22 mouse cellular contexts compared by ENCODE assay signal in the genomic region with DNA sequence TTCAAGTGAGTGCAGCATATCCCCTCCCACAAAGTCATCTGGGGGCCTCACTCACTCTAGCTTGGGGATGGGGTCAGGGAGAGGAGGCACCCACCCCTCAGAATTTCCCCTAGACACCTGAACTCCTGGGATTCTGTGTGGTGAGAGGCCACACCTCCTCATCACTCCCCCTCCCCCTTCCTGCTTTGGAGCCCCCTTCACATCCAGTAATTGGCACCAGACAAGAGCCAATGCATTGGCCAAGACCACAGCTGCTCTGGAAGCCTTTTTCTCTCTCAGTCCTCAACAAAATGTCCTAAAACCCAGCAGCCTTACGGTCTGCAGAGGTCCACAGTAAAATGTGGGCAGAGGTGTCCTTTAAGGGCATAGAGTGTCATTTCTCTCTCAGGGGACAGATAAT. TPM values are rescaled to one million over a fixed set of nuclear protein-coding genes. Genes with fewer than 3 reads are reported as not detected.
A peak's percentile ranks its signal among the peaks of the same experiment; 100 is the strongest.
DNase-seq lines count a peak whose midpoint lies in the region; ATAC-seq and TF ChIP-seq lines count a peak whose summit lies in the region.
"Had no signal": no experiment of that assay in that cellular context is flagged by ENCODE, and none has a peak within 500 bp of the region (broad histone marks: within the 10 kb centered on the region; RNA-seq: fewer than 3 reads in every experiment).

No protein-coding gene starts in this region.

- H3K36me3 ChIP-seq in forebrain, postnatal 0 days (ENCODE audit: insufficient read depth): no peaks in the 10 kb centered on the region
- no peaks in the 10 kb centered on the region for H3K36me3 ChIP-seq in forebrain, embryonic 15.5 days
- no peaks in the 10 kb centered on the region for H3K36me3 ChIP-seq in hindbrain, embryonic 16.5 days (ENCODE audit: control insufficient read depth, insufficient read depth, low read length)
- no peaks in the 10 kb centered on the region for H3K36me3 ChIP-seq in hindbrain, embryonic 14.5 days (replicated peaks; ENCODE audit: control insufficient read depth, insufficient read depth)
- no peaks in the 10 kb centered on the region for H3K36me3 ChIP-seq in testis, adult 2 months (ENCODE audit: control insufficient read depth, insufficient read depth, low read length)
- H3K36me3 ChIP-seq: forebrain, embryonic 12.5 days; heart, embryonic 12.5 days; kidney, embryonic 15.5 days; limb, embryonic 13.5 days; liver, embryonic 13.5 days had no signal

- no peaks in the 10 kb centered on the region for H3K27me3 ChIP-seq in forebrain, postnatal 0 days (ENCODE audit: insufficient read depth, low read length)
- no peaks in the 10 kb centered on the region for H3K27me3 ChIP-seq in forebrain, embryonic 15.5 days
- no peaks in the 10 kb centered on the region for H3K27me3 ChIP-seq in hindbrain, embryonic 16.5 days (replicated peaks; ENCODE audit: control insufficient read depth, insufficient read depth, low read length)
- no peaks in the 10 kb centered on the region for H3K27me3 ChIP-seq in hindbrain, embryonic 14.5 days (ENCODE audit: control insufficient read depth, insufficient read depth, low read length)
- H3K27me3 ChIP-seq in testis, adult 2 months (ENCODE audit: control insufficient read depth, insufficient read depth, low read length): no peaks in the 10 kb centered on the region
- H3K27me3 ChIP-seq: forebrain, embryonic 12.5 days; limb, embryonic 13.5 days had no signal

- TF ChIP-seq CTCF in forebrain, postnatal 0 days (IDR thresholded peaks at IDR 0.05; ENCODE audit: low read depth): no peak
- TF ChIP-seq CTCF in testis, adult 2 months (IDR thresholded peaks at IDR 0.05; ENCODE audit: control insufficient read depth, insufficient read depth, insufficient replicate concordance, low read depth, low read length): no peak

- TF ChIP-seq POLR2A in testis, adult 2 months (IDR thresholded peaks at IDR 0.05; ENCODE audit: control insufficient read depth, low read depth, low read length): no peak

- H3K4me3 ChIP-seq in forebrain, postnatal 0 days (ENCODE audit: low read depth, low read length): no peak overlapping the region
- no peak overlapping the region for H3K4me3 ChIP-seq in forebrain, embryonic 15.5 days
- H3K4me3 ChIP-seq in hindbrain, embryonic 16.5 days (ENCODE audit: low read length): no peak overlapping the region
- H3K4me3 ChIP-seq in hindbrain, embryonic 14.5 days (replicated peaks; ENCODE audit: low read length): no peak overlapping the region
- H3K4me3 ChIP-seq in testis, adult 2 months (ENCODE audit: control insufficient read depth, low read depth, low read length): peak overlapping the region; percentile 83
- H3K4me3 ChIP-seq: erythroblast, embryonic 14.5 days; forebrain, embryonic 12.5 days; heart, embryonic 12.5 days; kidney, embryonic 15.5 days; left cerebral cortex, adult 2 months; limb, embryonic 13.5 days; liver, embryonic 13.5 days had no signal

- WGBS in forebrain, postnatal 0 days: 50% methylated on average over 1 of the region's 1 CpGs
- 77% methylated on average over 1 of the region's 1 CpGs for WGBS in forebrain, embryonic 15.5 days
- WGBS in hindbrain, embryonic 16.5 days: 72% methylated on average over 1 of the region's 1 CpGs
- 78% methylated on average over 1 of the region's 1 CpGs for WGBS in hindbrain, embryonic 14.5 days

- peak; percentile 26 for DNase-seq in forebrain, postnatal 0 days
- no peak for DNase-seq in hindbrain, embryonic 14.5 days (ENCODE audit: low spot score)
- peak; percentile 66 for DNase-seq in left cerebral cortex, postnatal 4 days
- DNase-seq in left cerebral cortex, adult 11 months (ENCODE audit: low spot score): no peak
- DNase-seq in testis, postnatal 10 days (ENCODE audit: low spot score): no peak
- DNase-seq: cerebellum, adult 11-12 months; cerebellum, postnatal 14 days; layer of hippocampus, adult 9-11 months; liver, embryonic 13.5 days; right cerebral cortex, postnatal 4 days had no signal

- no peaks in the 10 kb centered on the region for H3K4me1 ChIP-seq in forebrain, postnatal 0 days (ENCODE audit: insufficient read depth)
- peaks cover 16% of the 10 kb centered on the region for H3K4me1 ChIP-seq in forebrain, embryonic 15.5 days
- peaks cover 9% of the 10 kb centered on the region for H3K4me1 ChIP-seq in hindbrain, embryonic 16.5 days (ENCODE audit: control insufficient read depth, insufficient read depth, low read depth, low read length)
- H3K4me1 ChIP-seq in hindbrain, embryonic 14.5 days (replicated peaks; ENCODE audit: control insufficient read depth, insufficient read depth, low read length): 0 out of 2 replicates have a peak, but pooled peaks cover 7% of the 10 kb centered on the region
- peaks cover 9% of the 10 kb centered on the region; the same call in 1 of the 2 replicates for H3K4me1 ChIP-seq in testis, adult 2 months (ENCODE audit: control insufficient read depth, insufficient read depth, low read length)

- no peak overlapping the region for H3K4me2 ChIP-seq in forebrain, postnatal 0 days (ENCODE audit: low read depth)
- no peak overlapping the region for H3K4me2 ChIP-seq in forebrain, embryonic 15.5 days (replicated peaks)
- no peak overlapping the region for H3K4me2 ChIP-seq in hindbrain, embryonic 16.5 days (ENCODE audit: low read length)
- H3K4me2 ChIP-seq in hindbrain, embryonic 14.5 days (replicated peaks): no peak overlapping the region
- H3K4me2 ChIP-seq: forebrain, embryonic 12.5 days; heart, embryonic 12.5 days; kidney, embryonic 15.5 days; limb, embryonic 13.5 days; liver, embryonic 13.5 days had no signal

- peak; percentile 23; the same call in 1 of the 2 replicates for ATAC-seq in forebrain, postnatal 0 days
- no peak for ATAC-seq in forebrain, embryonic 15.5 days (replicated peaks)
- 0 out of 2 replicates have a peak, but pooled peaks have one; percentile 15 for ATAC-seq in hindbrain, embryonic 16.5 days
- ATAC-seq in hindbrain, embryonic 14.5 days (ENCODE audit: low FRiP score): no peak
- ATAC-seq: CD4-positive, CD25-positive, alpha-beta regulatory T cell, adult 4 months; inflammation-experienced regulatory T-cells, adult 6 months had no signal

- H3K27ac ChIP-seq in forebrain, postnatal 0 days (ENCODE audit: low read depth, low read length): no peak overlapping the region
- no peak overlapping the region for H3K27ac ChIP-seq in forebrain, embryonic 15.5 days (replicated peaks)
- H3K27ac ChIP-seq in hindbrain, embryonic 16.5 days (ENCODE audit: low read depth, low read length): peak overlapping the region; percentile 40; the same call in 1 of the 2 replicates
- no peak overlapping the region for H3K27ac ChIP-seq in hindbrain, embryonic 14.5 days
- H3K27ac ChIP-seq in testis, adult 2 months (ENCODE audit: control insufficient read depth, insufficient read depth, low read depth, low read length): peak overlapping the region; percentile 12; the same call in 1 of the 2 replicates
- H3K27ac ChIP-seq: forebrain, embryonic 12.5 days; kidney, embryonic 15.5 days; left cerebral cortex, adult 2 months; limb, embryonic 13.5 days; liver, embryonic 13.5 days; stomach, postnatal 0 days had no signal

- intact Hi-C loops in left cerebral cortex, postnatal 4 days (cut with DNase I): loop anchor here (5.0 to 10.0 kb wide), 2 partner anchors 100 to 323 kb away; no protein-coding TSS in a partner anchor

- no peaks in the 10 kb centered on the region for H3K9me3 ChIP-seq in forebrain, postnatal 0 days (ENCODE audit: low read length)
- no peaks in the 10 kb centered on the region for H3K9me3 ChIP-seq in forebrain, embryonic 15.5 days
- no peaks in the 10 kb centered on the region for H3K9me3 ChIP-seq in hindbrain, embryonic 16.5 days (ENCODE audit: control insufficient read depth, low read length)
- no peaks in the 10 kb centered on the region for H3K9me3 ChIP-seq in hindbrain, embryonic 14.5 days (ENCODE audit: control insufficient read depth, low read length)
- H3K9me3 ChIP-seq: forebrain, embryonic 12.5 days; heart, embryonic 12.5 days; kidney, embryonic 15.5 days; limb, embryonic 13.5 days; liver, embryonic 13.5 days had no signal

- no peak overlapping the region for H3K9ac ChIP-seq in forebrain, postnatal 0 days
- no peak overlapping the region for H3K9ac ChIP-seq in forebrain, embryonic 15.5 days (replicated peaks)
- no peak overlapping the region for H3K9ac ChIP-seq in hindbrain, embryonic 16.5 days (ENCODE audit: low read depth, low read length)
- no peak overlapping the region for H3K9ac ChIP-seq in hindbrain, embryonic 14.5 days
- H3K9ac ChIP-seq: forebrain, embryonic 12.5 days; heart, embryonic 12.5 days; kidney, embryonic 15.5 days; limb, embryonic 13.5 days; liver, embryonic 13.5 days had no signal

RNA-seq across cellular contexts. Expression of a gene that starts 25.6 kb away (rescaled TPM):
- total RNA-seq in forebrain, postnatal 0 days (2014; rRNA removed): 66.8 and 88.0 TPM in 2 replicates
- 22.5 and 26.0 TPM in 2 replicates for polyA plus RNA-seq in forebrain, postnatal 0 days (2015; fragmentation: Nextera tagmentation; extraction: Ambion mirVana)
- 23.1 and 24.0 TPM in 2 replicates for polyA plus RNA-seq in forebrain, embryonic 15.5 days (2015; fragmentation: Nextera tagmentation; extraction: Ambion mirVana)
- 16.3 and 21.4 TPM in 2 replicates for polyA plus RNA-seq in hindbrain, embryonic 16.5 days (2015; fragmentation: Nextera tagmentation; extraction: Ambion mirVana)
- 25.1 and 26.8 TPM in 2 replicates for polyA plus RNA-seq in hindbrain, embryonic 14.5 days (2014; fragmentation: Nextera tagmentation; extraction: Ambion mirVana)
- total RNA-seq in left cerebral cortex, postnatal 4 days (2021): 100 to 1,000 TPM; 112 to 114 TPM
- 50.3 and 50.6 TPM in 2 replicates for polyA plus RNA-seq in testis, adult 2 months (2012; rRNA removed)

Comparison
In these comparisons a context has a peak if more than half of its experiments do, and no peak if none do; other contexts are left out.
1. ATAC-seq: peak in forebrain, postnatal 0 days (single experiment) and hindbrain, embryonic 16.5 days (single experiment); none in forebrain, embryonic 15.5 days (single experiment) and hindbrain, embryonic 14.5 days (single experiment).
2. DNase-seq: peak in forebrain, postnatal 0 days (single experiment) and left cerebral cortex, postnatal 4 days (single experiment); none in hindbrain, embryonic 14.5 days (single experiment), left cerebral cortex, adult 11 months (single experiment) and testis, postnatal 10 days (single experiment).
3. H3K27ac ChIP-seq: peak in hindbrain, embryonic 16.5 days (single experiment) and testis, adult 2 months (single experiment); none in forebrain, postnatal 0 days (single experiment), forebrain, embryonic 15.5 days (single experiment) and hindbrain, embryonic 14.5 days (single experiment).